Mouse (Mus musculus): ENCODE measurements at regions not wholly inside any gene's neighbourhood (a gene's known extent, or its start where the extent isn't known, plus 50 kb on each side); places are given as distances from the start of the nearest gene placed in this dataset.
A peak's percentile ranks its signal among the peaks of the same experiment; 100 is the strongest.

- no peak overlapping the region for H3K9ac ChIP-seq (ENCODE audit: low read depth, low read length)
- H3K9me3 ChIP-seq (replicated peaks; ENCODE audit: low read length): no peaks in the 10 kb centered on the region
- H3K36me3 ChIP-seq (ENCODE audit: insufficient read depth, low read length): no peaks in the 10 kb centered on the region
- H3K27ac ChIP-seq: no peak overlapping the region
- H3K4me1 ChIP-seq (replicated peaks; ENCODE audit: insufficient read depth, low read length): no peaks in the 10 kb centered on the region
- 55% methylated on average over 3 of the region's 3 CpGs for WGBS
- H3K4me2 ChIP-seq (ENCODE audit: low read length): no peak overlapping the region
- ATAC-seq (replicated peaks; ENCODE audit: low FRiP score, low read depth) (no peak), DNase-seq (ENCODE audit: low spot score) (peak; percentile 53)
- H3K4me3 ChIP-seq (replicated peaks; ENCODE audit: low read depth, low read length): no peak overlapping the region
- no peaks in the 10 kb centered on the region for H3K27me3 ChIP-seq (ENCODE audit: insufficient read depth, low read length)
- TF ChIP-seq CTCF (IDR thresholded peaks at IDR 0.05; ENCODE audit: low read depth): no peak
Observed at GRCm38 (mm10) chr8:127768311-127768710, 590.1 kb upstream of the Nrp1 start.

GRCm38 (mm10) chr8:127769651-127770050, 588.8 kb upstream of the Nrp1 start:
- H3K4me1 ChIP-seq (replicated peaks; ENCODE audit: insufficient read depth, low read length): no peaks in the 10 kb centered on the region
- no peak overlapping the region for H3K4me2 ChIP-seq (ENCODE audit: low read length)
- WGBS: 94% methylated on average over 1 of the region's 1 CpGs
- no peaks in the 10 kb centered on the region for H3K27me3 ChIP-seq (ENCODE audit: insufficient read depth, low read length)
- H3K27ac ChIP-seq: no peak overlapping the region
- TF ChIP-seq CTCF (IDR thresholded peaks at IDR 0.05; ENCODE audit: low read depth): no peak
- H3K36me3 ChIP-seq (ENCODE audit: insufficient read depth, low read length): no peaks in the 10 kb centered on the region
- no peak for DNase-seq (ENCODE audit: low spot score)
- no peak overlapping the region for H3K9ac ChIP-seq (ENCODE audit: low read depth, low read length)
- ATAC-seq (replicated peaks; ENCODE audit: low FRiP score, low read depth): no peak
- H3K4me3 ChIP-seq (replicated peaks; ENCODE audit: low read depth, low read length): no peak overlapping the region
- no peaks in the 10 kb centered on the region for H3K9me3 ChIP-seq (replicated peaks; ENCODE audit: low read length)

GRCm38 (mm10) chr8:127771781-127772180, 586.6 kb upstream of the Nrp1 start:
- WGBS: 76% methylated on average over 1 of the region's 1 CpGs
- no peaks in the 10 kb centered on the region for H3K4me1 ChIP-seq (replicated peaks; ENCODE audit: insufficient read depth, low read length)
- DNase-seq (ENCODE audit: low spot score) (no peak), ATAC-seq (replicated peaks; ENCODE audit: low FRiP score, low read depth) (no peak)
- no peak overlapping the region for H3K4me3 ChIP-seq (replicated peaks; ENCODE audit: low read depth, low read length)
- no peaks in the 10 kb centered on the region for H3K27me3 ChIP-seq (ENCODE audit: insufficient read depth, low read length)
- no peak overlapping the region for H3K9ac ChIP-seq (ENCODE audit: low read depth, low read length)
- H3K36me3 ChIP-seq (ENCODE audit: insufficient read depth, low read length): no peaks in the 10 kb centered on the region
- H3K9me3 ChIP-seq (replicated peaks; ENCODE audit: low read length): no peaks in the 10 kb centered on the region
- H3K4me2 ChIP-seq (ENCODE audit: low read length): no peak overlapping the region
- H3K27ac ChIP-seq: no peak overlapping the region
- no peak for TF ChIP-seq CTCF (IDR thresholded peaks at IDR 0.05; ENCODE audit: low read depth)

GRCm38 (mm10) chr8:127772415-127772814, 586.0 kb upstream of the Nrp1 start:
- TF ChIP-seq CTCF (IDR thresholded peaks at IDR 0.05; ENCODE audit: low read depth): no peak
- Histone ChIP-seq H3K9ac (ENCODE audit: low read depth, low read length) (no peak overlapping the region), H3K27ac (no peak overlapping the region), H3K9me3 (replicated peaks; ENCODE audit: low read length) (no peaks in the 10 kb centered on the region), H3K36me3 (ENCODE audit: insufficient read depth, low read length) (no peaks in the 10 kb centered on the region), H3K4me2 (ENCODE audit: low read length) (no peak overlapping the region), H3K27me3 (ENCODE audit: insufficient read depth, low read length) (no peaks in the 10 kb centered on the region), H3K4me1 (replicated peaks; ENCODE audit: insufficient read depth, low read length) (no peaks in the 10 kb centered on the region), H3K4me3 (replicated peaks; ENCODE audit: low read depth, low read length) (no peak overlapping the region)
- no peak for ATAC-seq (replicated peaks; ENCODE audit: low FRiP score, low read depth)
- DNase-seq (ENCODE audit: low spot score): no peak
- WGBS: 91% methylated on average over 3 of the region's 3 CpGs

- Histone ChIP-seq H3K4me2 (ENCODE audit: low read length) (no peak overlapping the region), H3K9ac (ENCODE audit: low read depth, low read length) (no peak overlapping the region), H3K36me3 (ENCODE audit: insufficient read depth, low read length) (no peaks in the 10 kb centered on the region), H3K27ac (no peak overlapping the region), H3K9me3 (replicated peaks; ENCODE audit: low read length) (no peaks in the 10 kb centered on the region), H3K27me3 (ENCODE audit: insufficient read depth, low read length) (no peaks in the 10 kb centered on the region), H3K4me1 (replicated peaks; ENCODE audit: insufficient read depth, low read length) (no peaks in the 10 kb centered on the region), H3K4me3 (replicated peaks; ENCODE audit: low read depth, low read length) (no peak overlapping the region)
- TF ChIP-seq CTCF (IDR thresholded peaks at IDR 0.05; ENCODE audit: low read depth): no peak
- ATAC-seq (replicated peaks; ENCODE audit: low FRiP score, low read depth) (no peak), DNase-seq (ENCODE audit: low spot score) (no peak)
- WGBS: 71% methylated on average over 2 of the region's 2 CpGs
Observed at GRCm38 (mm10) chr8:127772917-127773316, 585.5 kb upstream of the Nrp1 start.

- TF ChIP-seq CTCF (IDR thresholded peaks at IDR 0.05; ENCODE audit: low read depth): no peak
- Histone ChIP-seq H3K9ac (ENCODE audit: low read depth, low read length) (no peak overlapping the region), H3K4me2 (ENCODE audit: low read length) (no peak overlapping the region), H3K36me3 (ENCODE audit: insufficient read depth, low read length) (no peaks in the 10 kb centered on the region), H3K4me3 (replicated peaks; ENCODE audit: low read depth, low read length) (no peak overlapping the region), H3K27ac (no peak overlapping the region), H3K4me1 (replicated peaks; ENCODE audit: insufficient read depth, low read length) (no peaks in the 10 kb centered on the region), H3K9me3 (replicated peaks; ENCODE audit: low read length) (no peaks in the 10 kb centered on the region), H3K27me3 (ENCODE audit: insufficient read depth, low read length) (no peaks in the 10 kb centered on the region)
- DNase-seq (ENCODE audit: low spot score) (no peak), ATAC-seq (replicated peaks; ENCODE audit: low FRiP score, low read depth) (no peak)
- 91% methylated on average over 9 of the region's 9 CpGs for WGBS
Observed at GRCm38 (mm10) chr8:127774642-127775041, 583.8 kb upstream of the Nrp1 start.

GRCm38 (mm10) chr8:127775160-127775559, 583.2 kb upstream of the Nrp1 start:
- Histone ChIP-seq H3K27ac (no peak overlapping the region), H3K4me1 (replicated peaks; ENCODE audit: insufficient read depth, low read length) (no peaks in the 10 kb centered on the region), H3K9ac (ENCODE audit: low read depth, low read length) (no peak overlapping the region), H3K4me2 (ENCODE audit: low read length) (no peak overlapping the region), H3K9me3 (replicated peaks; ENCODE audit: low read length) (no peaks in the 10 kb centered on the region), H3K4me3 (replicated peaks; ENCODE audit: low read depth, low read length) (no peak overlapping the region), H3K27me3 (ENCODE audit: insufficient read depth, low read length) (no peaks in the 10 kb centered on the region), H3K36me3 (ENCODE audit: insufficient read depth, low read length) (no peaks in the 10 kb centered on the region)
- 13% methylated on average over 1 of the region's 1 CpGs for WGBS
- no peak for TF ChIP-seq CTCF (IDR thresholded peaks at IDR 0.05; ENCODE audit: low read depth)
- no peak for DNase-seq (ENCODE audit: low spot score)
- no peak for ATAC-seq (replicated peaks; ENCODE audit: low FRiP score, low read depth)
